Mouse (Mus musculus): Measurements from ENCODE around the gene Hcar2.

GRCm38 (mm10) chr5:123866457-123866856, 1.2 kb upstream of the Hcar2 start:
- TF ChIP-seq CTCF (IDR thresholded peaks at IDR 0.05; ENCODE audit: insufficient read depth, low read depth, low read length) = no peak
- TF ChIP-seq POLR2A (IDR thresholded peaks at IDR 0.05; ENCODE audit: insufficient read depth, low read depth, low read length) = no peak

All from olfactory bulb, adult 2 months (tissue).